Mouse (Mus musculus): ENCODE measurements at regions not wholly inside any gene's neighbourhood (a gene's known extent, or its start where the extent isn't known, plus 50 kb on each side); places are given as distances from the start of the nearest gene placed in this dataset.

DNA sequence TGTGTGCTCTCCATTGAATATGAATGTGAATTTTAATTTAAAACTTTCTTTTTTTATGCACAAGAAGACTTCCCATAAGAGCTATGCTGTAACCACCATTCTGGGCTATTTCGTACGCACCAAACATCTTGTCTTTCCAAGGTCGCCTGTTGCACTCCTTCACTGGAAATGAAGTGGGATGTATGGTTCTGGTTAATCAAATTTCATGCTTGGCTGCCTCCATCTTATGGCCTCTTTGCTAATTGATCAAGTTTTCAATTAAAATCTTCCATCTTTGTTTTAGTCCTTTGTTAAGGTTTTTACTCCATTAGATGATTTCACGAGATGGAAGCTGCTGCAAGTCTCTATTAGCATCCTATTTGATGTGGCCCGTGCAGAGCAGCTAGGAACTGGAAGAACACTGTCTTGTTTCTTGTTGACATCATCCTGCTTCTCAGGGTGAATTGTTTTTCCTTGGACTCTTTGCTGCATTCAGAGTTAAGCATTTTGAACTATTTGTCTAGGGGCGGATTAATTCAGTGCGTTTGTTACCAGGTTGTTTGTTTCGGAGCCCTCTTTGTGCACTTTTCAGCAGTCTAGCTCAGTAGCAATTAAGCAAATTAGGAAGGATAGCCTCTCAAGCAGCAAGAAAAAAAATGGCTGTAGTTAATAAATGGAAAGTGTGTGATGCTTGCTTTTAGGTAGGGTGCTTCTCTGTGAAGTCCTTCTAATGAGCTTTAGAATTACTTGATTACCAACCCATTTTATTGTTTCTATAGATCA lies 147.4 kb upstream of the Alcam start:
- DNase-seq (ENCODE audit: low spot score), result no peak

DNA sequence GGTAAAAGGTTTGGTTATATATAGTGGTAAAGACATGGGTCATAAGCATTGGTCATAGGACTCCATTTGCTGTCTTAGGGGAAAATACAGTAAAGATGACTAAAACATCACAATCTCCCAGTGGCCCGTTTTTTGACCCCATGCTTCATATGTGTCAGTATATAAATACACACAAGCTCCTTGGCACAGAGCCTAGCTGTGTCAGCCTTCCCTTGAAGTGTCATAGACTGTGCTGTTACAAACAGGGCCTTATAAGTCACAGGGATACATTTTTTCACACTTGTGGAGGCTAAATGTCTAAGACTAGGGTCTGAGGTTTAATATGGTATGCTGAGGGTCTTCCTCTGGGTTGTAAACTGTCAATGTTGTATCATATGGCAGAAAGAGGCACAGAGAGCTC lies 144.4 kb upstream of the Alcam start:
- DNase-seq (ENCODE audit: low spot score), result no peak

DNA sequence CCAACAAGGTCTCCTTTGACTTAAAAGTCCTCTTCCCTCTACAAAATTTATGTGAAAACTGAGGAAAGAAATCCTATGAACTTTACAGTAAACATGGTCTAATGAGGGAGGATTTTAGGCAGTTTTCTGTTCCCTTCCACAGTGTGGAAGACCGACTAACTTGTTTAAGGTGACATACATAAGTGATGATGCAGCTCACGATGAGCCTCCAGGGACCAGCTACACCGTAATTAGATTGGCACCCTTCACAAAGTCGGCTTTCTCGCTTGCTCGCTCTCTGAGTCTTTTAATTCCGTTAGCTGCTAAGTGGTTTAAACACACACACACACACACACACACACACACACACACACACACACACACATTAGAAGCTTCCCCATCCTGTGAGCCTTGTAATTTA lies 143.3 kb upstream of the Alcam start:
- no peak for DNase-seq (ENCODE audit: low spot score)

GRCm38 (mm10) chr16:52588291-52588781 lies 134.5 kb upstream of the Alcam start:
- DNase-seq (ENCODE audit: low spot score), result peak; percentile 40

GRCm38 (mm10) chr16:52569078-52569477 lies 115.2 kb upstream of the Alcam start:
- DNase-seq (ENCODE audit: low spot score), result no peak

GRCm38 (mm10) chr16:52536278-52536677 lies 82.4 kb upstream of the Alcam start:
- no peak for DNase-seq (ENCODE audit: low spot score)

DNA sequence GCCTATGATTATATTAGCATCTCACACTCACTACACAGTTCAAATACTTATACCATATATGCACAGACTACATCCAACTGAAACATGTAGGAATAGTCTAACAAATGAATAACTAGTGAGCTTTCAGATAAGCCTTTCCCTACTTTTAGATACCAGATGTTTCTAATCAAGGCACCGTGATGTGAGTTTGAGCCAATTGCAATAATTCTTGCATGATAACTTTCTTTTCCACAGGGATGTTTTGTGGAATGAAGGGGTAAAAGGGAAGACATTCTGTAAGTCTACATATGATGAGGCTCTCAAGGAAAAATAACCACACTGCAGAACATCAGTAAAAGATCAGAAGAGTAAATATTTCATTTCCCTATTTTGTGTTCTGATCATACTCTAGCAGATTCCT lies 80.7 kb upstream of the Alcam start:
- no peak for DNase-seq (ENCODE audit: low spot score)

- DNase-seq (ENCODE audit: low spot score), result no peak
Measured at GRCm38 (mm10) chr16:52532475-52533083, 78.7 kb upstream of the Alcam start.

DNA sequence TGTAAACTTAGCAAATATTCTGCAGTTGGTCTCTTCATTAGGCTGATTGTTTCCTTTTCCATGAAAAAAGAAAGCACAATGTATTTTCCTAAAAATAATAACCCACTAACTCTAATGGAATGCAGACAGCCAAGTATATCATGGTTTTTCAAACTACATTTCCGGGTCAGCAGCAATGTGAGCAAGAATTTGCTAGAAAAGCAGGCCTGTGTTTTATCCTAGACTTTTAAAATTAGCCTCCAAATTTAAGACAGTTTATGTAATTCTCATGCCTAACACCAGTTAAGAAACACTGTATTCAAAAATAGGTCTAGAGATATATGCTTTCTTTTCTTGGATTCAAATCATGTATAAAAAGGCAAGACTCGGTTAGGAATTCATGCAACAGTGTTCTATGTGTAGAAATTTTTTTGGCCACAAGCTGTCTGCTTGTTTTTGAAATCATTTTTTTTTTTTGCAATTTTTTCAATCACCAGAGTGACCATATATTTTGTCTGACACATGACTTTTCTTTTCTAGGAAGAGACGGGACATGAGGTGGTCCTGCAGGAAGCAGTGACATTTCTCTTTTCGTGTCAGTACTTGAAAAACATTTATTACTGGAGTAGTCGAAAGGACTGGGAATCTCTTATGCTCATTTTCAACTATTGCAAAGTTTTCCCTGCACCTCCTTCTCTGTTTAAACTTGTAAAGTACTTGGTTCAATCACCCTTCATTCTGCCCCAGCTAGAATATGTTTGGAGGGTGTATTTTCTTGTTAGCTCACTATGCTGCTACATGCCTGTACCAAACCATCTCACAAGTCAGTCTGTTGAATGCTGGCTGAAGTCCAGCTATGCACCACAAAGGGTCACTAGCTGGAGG lies 59.9 kb upstream of the Alcam start:
- DNase-seq (ENCODE audit: low spot score), result no peak

GRCm38 (mm10) chr16:52508633-52509379 lies 54.9 kb upstream of the Alcam start:
- no peak for DNase-seq (ENCODE audit: low spot score)
